Mouse (Mus musculus): Measurements from ENCODE around the gene AB124611. TPM values are rescaled to one million over a fixed set of nuclear protein-coding genes. Genes with fewer than 3 reads are reported as not detected.
"Not testable (repeated sequence)": the region's sequence is repeated elsewhere in the genome, so short reads cannot be mapped to it uniquely, and the experiment has no call there.

The AB124611 gene
- polyA plus RNA-seq, 1 experiment from 2014 or later, result 13.6 TPM

GRCm38 (mm10) chr9:21591127-21591830 lies 65.3 kb downstream of the AB124611 start:
- H3K4me2 ChIP-seq (ENCODE audit: low read depth, low read length), result no peak overlapping the region
- no peaks in the 10 kb centered on the region for H3K9me3 ChIP-seq (ENCODE audit: low read length)
- no peak for DNase-seq
- H3K27ac ChIP-seq (ENCODE audit: low read depth), result no peak overlapping the region
- H3K4me3 ChIP-seq (ENCODE audit: low read depth, low read length), result no peak overlapping the region
- peaks cover 36% of the 10 kb centered on the region for H3K36me3 ChIP-seq (replicated peaks; ENCODE audit: insufficient read depth, low read length)
- ATAC-seq, result no peak
- peaks cover 16% of the 10 kb centered on the region for H3K4me1 ChIP-seq (ENCODE audit: insufficient read depth)
- no peaks in the 10 kb centered on the region for H3K27me3 ChIP-seq (ENCODE audit: insufficient read depth, low read length)
- no peak for TF ChIP-seq CTCF (IDR thresholded peaks at IDR 0.05; ENCODE audit: low read depth)
- TF ChIP-seq EP300 (IDR thresholded peaks at IDR 0.05; ENCODE audit: low read depth), result no peak
- 80% methylated on average over 6 of the region's 6 CpGs for WGBS (ENCODE audit: insufficient replicate concordance)
- H3K9ac ChIP-seq (replicated peaks), result no peak overlapping the region

- Histone ChIP-seq H3K4me1 (ENCODE audit: insufficient read depth) (peaks cover 16% of the 10 kb centered on the region), H3K9ac (replicated peaks) (peak overlapping the region; percentile 85), H3K4me3 (ENCODE audit: low read depth, low read length) (peak overlapping the region; percentile 78), H3K36me3 (replicated peaks; ENCODE audit: insufficient read depth, low read length) (peaks cover 31% of the 10 kb centered on the region), H3K27ac (ENCODE audit: low read depth) (peak overlapping the region; percentile 80), H3K9me3 (ENCODE audit: low read length) (no peaks in the 10 kb centered on the region), H3K4me2 (ENCODE audit: low read depth, low read length) (peak overlapping the region; percentile 92), H3K27me3 (ENCODE audit: insufficient read depth, low read length) (no peaks in the 10 kb centered on the region)
- ATAC-seq (peak; percentile 63), DNase-seq (no peak)
- TF ChIP-seq EP300 (IDR thresholded peaks at IDR 0.05; ENCODE audit: low read depth) (no peak), CTCF (IDR thresholded peaks at IDR 0.05; ENCODE audit: low read depth) (no peak)
- 17% methylated on average over 17 of the region's 17 CpGs for WGBS (ENCODE audit: insufficient replicate concordance)
Observed at GRCm38 (mm10) chr9:21591831-21592702, 66.1 kb downstream of the AB124611 start.

GRCm38 (mm10) chr9:21592703-21593121 lies 66.7 kb downstream of the AB124611 start, which contains the start of the genes Timm29 and Yipf2:
TSS of gene Timm29 (plus strand) at chr9:21592722.
TSS of gene Yipf2 (minus strand) at chr9:21592828.
- H3K36me3 ChIP-seq (replicated peaks; ENCODE audit: insufficient read depth, low read length), result peaks cover 24% of the 10 kb centered on the region
- H3K4me3 ChIP-seq (ENCODE audit: low read depth, low read length), result peak within 1 kb of the TSS; percentile 78
- WGBS (ENCODE audit: insufficient replicate concordance), result 2% methylated on average over 30 of the region's 30 CpGs
- H3K27me3 ChIP-seq (ENCODE audit: insufficient read depth, low read length), result no peaks in the 10 kb centered on the region
- peak within 1 kb of the TSS; percentile 92 for H3K4me2 ChIP-seq (ENCODE audit: low read depth, low read length)
- TF ChIP-seq CTCF (IDR thresholded peaks at IDR 0.05; ENCODE audit: low read depth) (no peak), EP300 (IDR thresholded peaks at IDR 0.05; ENCODE audit: low read depth) (peak; percentile 23; the same call in 1 of the 2 replicates)
- no peaks in the 10 kb centered on the region for H3K9me3 ChIP-seq (ENCODE audit: low read length)
- peak within 1 kb of the TSS; percentile 80 for H3K27ac ChIP-seq (ENCODE audit: low read depth)
- DNase-seq (peak; percentile 86), ATAC-seq (peak; percentile 91)
- peaks cover 16% of the 10 kb centered on the region for H3K4me1 ChIP-seq (ENCODE audit: insufficient read depth)
- peak within 1 kb of the TSS; percentile 85 for H3K9ac ChIP-seq (replicated peaks)

- Histone ChIP-seq H3K4me1 (ENCODE audit: insufficient read depth) (peaks cover 16% of the 10 kb centered on the region), H3K36me3 (replicated peaks; ENCODE audit: insufficient read depth, low read length) (peaks cover 19% of the 10 kb centered on the region), H3K4me3 (ENCODE audit: low read depth, low read length) (peak overlapping the region; percentile 78), H3K27me3 (ENCODE audit: insufficient read depth, low read length) (no peaks in the 10 kb centered on the region), H3K4me2 (ENCODE audit: low read depth, low read length) (peak overlapping the region; percentile 92), H3K9me3 (ENCODE audit: low read length) (no peaks in the 10 kb centered on the region), H3K27ac (ENCODE audit: low read depth) (peak overlapping the region; percentile 80), H3K9ac (replicated peaks) (peak overlapping the region; percentile 85)
- ATAC-seq, result peak; percentile 72
- no peak for TF ChIP-seq CTCF (IDR thresholded peaks at IDR 0.05; ENCODE audit: low read depth)
- TF ChIP-seq EP300 (IDR thresholded peaks at IDR 0.05; ENCODE audit: low read depth), result no peak
- DNase-seq, result peak; percentile 62
- 1% methylated on average over 62 of the region's 69 CpGs for WGBS (ENCODE audit: insufficient replicate concordance)
Observed at GRCm38 (mm10) chr9:21593122-21593721, 67.2 kb downstream of the AB124611 start.

GRCm38 (mm10) chr9:21594350-21594749 lies 68.4 kb downstream of the AB124611 start:
- H3K4me3 ChIP-seq (ENCODE audit: low read depth, low read length), result peak overlapping the region; percentile 78; the same call in 1 of the 2 replicates
- H3K4me1 ChIP-seq (ENCODE audit: insufficient read depth), result peaks cover 16% of the 10 kb centered on the region
- 80% methylated on average over 8 of the region's 8 CpGs for WGBS (ENCODE audit: insufficient replicate concordance)
- DNase-seq; H3K9me3 ChIP-seq (ENCODE audit: low read length); ATAC-seq; H3K27me3 ChIP-seq (ENCODE audit: insufficient read depth, low read length); H3K36me3 ChIP-seq (replicated peaks; ENCODE audit: insufficient read depth, low read length); H3K27ac ChIP-seq (ENCODE audit: low read depth): not testable (repeated sequence)
- peak overlapping the region; percentile 92 for H3K4me2 ChIP-seq (ENCODE audit: low read depth, low read length)
- H3K9ac ChIP-seq (replicated peaks), result 0 out of 2 replicates have a peak overlapping the region, but pooled peaks have one; percentile 85

- Histone ChIP-seq H3K4me3 (ENCODE audit: low read depth, low read length) (no peak overlapping the region), H3K27me3 (ENCODE audit: insufficient read depth, low read length) (no peaks in the 10 kb centered on the region), H3K4me1 (ENCODE audit: insufficient read depth) (peaks cover 16% of the 10 kb centered on the region), H3K4me2 (ENCODE audit: low read depth, low read length) (no peak overlapping the region), H3K27ac (ENCODE audit: low read depth) (no peak overlapping the region), H3K9me3 (ENCODE audit: low read length) (no peaks in the 10 kb centered on the region), H3K36me3 (replicated peaks; ENCODE audit: insufficient read depth, low read length) (peaks cover 4% of the 10 kb centered on the region), H3K9ac (replicated peaks) (no peak overlapping the region)
- TF ChIP-seq EP300 (IDR thresholded peaks at IDR 0.05; ENCODE audit: low read depth), result no peak
- no peak for TF ChIP-seq CTCF (IDR thresholded peaks at IDR 0.05; ENCODE audit: low read depth)
- DNase-seq (no peak), ATAC-seq (no peak)
- 64% methylated on average over 2 of the region's 2 CpGs for WGBS (ENCODE audit: insufficient replicate concordance)
Observed at GRCm38 (mm10) chr9:21594838-21595237, 68.9 kb downstream of the AB124611 start.

Small RNA genes within 50 kb of the gene (microRNA-seq; reads per million reads assigned to microRNA genes)
- gene Mir199a-1, result 1.2 reads per million

Other genes starting within 250 kb of the AB124611 start
- 4.7 and 5.3 TPM in 2 replicates for gene Kri1, start 238.2 kb upstream of the AB124611 start, polyA plus RNA-seq (2015; fragmentation: Nextera tagmentation; extraction: Ambion mirVana)
- 74.3 and 76.6 TPM in 2 replicates for gene Cdkn2d, start 234.8 kb upstream of the AB124611 start, polyA plus RNA-seq (2015; fragmentation: Nextera tagmentation; extraction: Ambion mirVana)
- 0.32 and 0.54 TPM in 2 replicates for gene Ap1m2, start 213.8 kb upstream of the AB124611 start, polyA plus RNA-seq (2015; fragmentation: Nextera tagmentation; extraction: Ambion mirVana)
- 12.8 and 14.4 TPM in 2 replicates for gene Slc44a2, start 205.5 kb upstream of the AB124611 start, polyA plus RNA-seq (2015; fragmentation: Nextera tagmentation; extraction: Ambion mirVana)
- 19.1 and 23.5 TPM in 2 replicates for gene Ilf3, start 158.3 kb upstream of the AB124611 start, polyA plus RNA-seq (2015; fragmentation: Nextera tagmentation; extraction: Ambion mirVana)
- gene Qtrt1, start 114.3 kb upstream of the AB124611 start, polyA plus RNA-seq (2015; fragmentation: Nextera tagmentation; extraction: Ambion mirVana), result 11.3 and 13.7 TPM in 2 replicates
- gene Dnm2, start 101.3 kb upstream of the AB124611 start, polyA plus RNA-seq (2015; fragmentation: Nextera tagmentation; extraction: Ambion mirVana), result 29.5 and 35.2 TPM in 2 replicates
- gene Tmed1, start 15.9 kb upstream of the AB124611 start, polyA plus RNA-seq (2015; fragmentation: Nextera tagmentation; extraction: Ambion mirVana), result 34.6 and 38.0 TPM in 2 replicates
- gene Carm1, start 20.7 kb downstream of the AB124611 start, polyA plus RNA-seq (2015; fragmentation: Nextera tagmentation; extraction: Ambion mirVana), result 8.6 TPM in 2 replicates
- gene Timm29, start 66.5 kb downstream of the AB124611 start, polyA plus RNA-seq (2015; fragmentation: Nextera tagmentation; extraction: Ambion mirVana), result 12.5 and 13.0 TPM in 2 replicates
- gene Yipf2, start 66.7 kb downstream of the AB124611 start, polyA plus RNA-seq (2015; fragmentation: Nextera tagmentation; extraction: Ambion mirVana), result 7.8 and 8.5 TPM in 2 replicates
- gene Smarca4, start 90.0 kb downstream of the AB124611 start, polyA plus RNA-seq (2015; fragmentation: Nextera tagmentation; extraction: Ambion mirVana), result 12.8 and 14.3 TPM in 2 replicates
- gene Ldlr, start 197.3 kb downstream of the AB124611 start, polyA plus RNA-seq (2015; fragmentation: Nextera tagmentation; extraction: Ambion mirVana), result 13.2 and 13.3 TPM in 2 replicates
- gene Spc24, start 234.1 kb downstream of the AB124611 start, polyA plus RNA-seq (2015; fragmentation: Nextera tagmentation; extraction: Ambion mirVana), result 38.4 and 41.4 TPM in 2 replicates